Mouse (Mus musculus) bone marrow macrophage, adult 2 months (primary cell): ENCODE data around the gene Retnla. TPM values are rescaled to one million over a fixed set of nuclear protein-coding genes. Genes with fewer than 3 reads are reported as not detected.
"Not testable (repeated sequence)": the region's sequence is repeated elsewhere in the genome, so short reads cannot be mapped to it uniquely, and the experiment has no call there.

Experiments
- H3K27ac ChIP-seq: 2 replicates; pipeline ENCODE4 v1.5.1; 2012; ENCODE audit warnings: low read depth, low read length; ENCODE audit not compliant: insufficient read depth
- H3K4me1 ChIP-seq: 2 replicates; pipeline ENCODE4 v1.6.1; 2012; ENCODE audit warnings: low read length; ENCODE audit not compliant: control insufficient read depth, insufficient read depth
- H3K4me3 ChIP-seq: 2 replicates; pipeline ENCODE4 v1.5.1; 2012; ENCODE audit warnings: mild to moderate bottlenecking, low read length, moderate library complexity; ENCODE audit not compliant: insufficient read depth
- CTCF ChIP-seq: IDR thresholded peaks from 2 replicates; pipeline ENCODE4 v1.5.1; 2012; ENCODE audit warnings: low read depth, mild to moderate bottlenecking, low read length, moderate library complexity
- POLR2A ChIP-seq: IDR thresholded peaks from 2 replicates; pipeline ENCODE4 v1.6.1; 2012; ENCODE audit warnings: mild to moderate bottlenecking, low read depth, low read length, borderline replicate concordance
- polyA plus RNA-seq: library from polyadenylated mRNA; stranded (reverse); fragments of >200 nt; gene quantifications from 2 replicates; pipeline ENCODE4 v1.2.4, GENCODE M21; 2012; ENCODE audit not compliant: missing spikeins, insufficient read depth, insufficient read length

Gene Retnla
- polyA plus RNA-seq, 1 experiment: 1.3 TPM

DNA sequence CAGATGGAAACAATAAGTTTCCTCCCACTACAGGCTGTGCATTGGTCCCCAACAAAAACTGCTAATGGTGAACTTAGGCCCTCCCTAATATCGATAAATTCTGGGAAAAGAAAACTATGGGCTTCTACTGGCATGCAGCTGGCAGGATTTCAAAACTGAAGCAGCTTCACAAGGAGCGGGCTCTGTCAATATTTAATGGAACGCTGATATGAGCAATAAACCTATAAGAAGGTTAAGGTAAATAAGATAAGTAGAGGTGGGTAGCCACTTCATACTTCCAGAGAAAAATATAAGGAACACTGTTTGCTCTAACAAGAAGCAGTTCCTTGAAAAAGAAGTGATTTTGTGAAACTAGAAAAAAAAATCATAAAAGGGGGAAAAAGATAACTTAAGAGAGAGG is 15.9 kb upstream of the Retnla start:
- Histone ChIP-seq H3K4me3 (no peak overlapping the region), H3K27ac (no peak overlapping the region), H3K4me1 (no peaks in the 10 kb centered on the region)
- TF ChIP-seq POLR2A (no peak), CTCF (no peak)

DNA sequence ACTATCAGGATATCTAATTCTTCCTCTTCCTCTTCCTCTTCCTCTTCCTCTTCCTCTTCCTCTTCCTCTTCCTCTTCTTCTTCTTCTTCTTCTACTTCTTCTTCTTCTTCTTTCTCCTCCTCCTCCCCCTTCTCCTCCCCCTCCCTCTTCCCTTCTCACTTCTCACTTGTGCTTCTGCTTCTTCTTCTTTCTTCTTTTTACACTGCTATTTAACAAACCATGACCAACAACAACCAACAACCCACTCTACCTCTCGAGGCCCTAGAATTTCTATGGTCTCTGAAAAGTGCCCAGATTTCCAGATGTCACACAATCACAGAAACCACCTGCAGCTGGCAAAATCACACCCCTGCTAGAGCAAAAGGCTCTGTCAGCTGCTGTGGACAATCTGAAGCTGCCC is 14.7 kb upstream of the Retnla start:
- no peak for TF ChIP-seq POLR2A
- TF ChIP-seq CTCF: no peak
- no peaks in the 10 kb centered on the region for H3K4me1 ChIP-seq
- no peak overlapping the region for H3K4me3 ChIP-seq
- H3K27ac ChIP-seq: no peak overlapping the region

DNA sequence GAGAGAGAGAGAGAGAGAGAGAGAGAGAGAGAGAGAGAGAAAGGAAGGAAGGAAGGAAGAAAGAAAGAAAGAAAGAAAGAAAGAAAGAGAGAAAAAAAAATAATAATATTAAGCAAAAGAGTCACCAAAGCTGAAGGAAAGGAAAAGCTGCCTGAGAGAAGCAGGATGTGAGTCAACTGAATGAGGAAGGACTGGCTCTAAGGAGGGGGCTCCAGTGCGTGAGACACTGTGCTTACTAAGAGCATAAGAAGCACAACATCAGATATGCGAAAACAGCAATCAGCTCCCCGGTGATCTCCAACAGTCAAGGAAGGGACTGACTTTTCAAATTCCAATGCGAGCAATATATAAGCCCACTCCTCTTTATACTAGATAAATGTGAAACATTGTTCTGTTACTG is 13.3 kb upstream of the Retnla start:
- TF ChIP-seq POLR2A (no peak), CTCF (no peak)
- no peaks in the 10 kb centered on the region for H3K4me1 ChIP-seq
- no peak overlapping the region for H3K27ac ChIP-seq
- H3K4me3 ChIP-seq: no peak overlapping the region

DNA sequence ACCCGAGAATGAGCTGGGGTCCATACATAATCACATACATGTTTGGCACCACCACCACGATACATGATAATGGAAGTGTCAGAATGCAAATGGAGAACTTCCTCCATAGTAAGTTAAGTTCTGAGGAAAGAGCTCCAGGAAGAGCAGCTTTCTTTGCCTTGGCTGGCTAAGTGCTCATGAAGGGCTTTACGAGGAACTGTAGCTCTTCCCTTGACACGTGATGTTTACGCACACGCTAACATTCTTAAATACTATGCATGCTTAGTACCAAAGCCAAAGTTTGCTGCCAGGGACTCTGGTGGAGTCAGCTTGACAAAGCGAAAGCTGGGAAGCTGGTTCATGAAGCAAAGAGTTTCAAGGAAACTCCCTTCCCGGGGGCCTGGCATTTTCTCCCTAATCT is 10.3 kb upstream of the Retnla start:
- TF ChIP-seq POLR2A: no peak
- TF ChIP-seq CTCF: no peak
- Histone ChIP-seq H3K4me1 (no peaks in the 10 kb centered on the region), H3K27ac (no peak overlapping the region), H3K4me3 (no peak overlapping the region)

DNA sequence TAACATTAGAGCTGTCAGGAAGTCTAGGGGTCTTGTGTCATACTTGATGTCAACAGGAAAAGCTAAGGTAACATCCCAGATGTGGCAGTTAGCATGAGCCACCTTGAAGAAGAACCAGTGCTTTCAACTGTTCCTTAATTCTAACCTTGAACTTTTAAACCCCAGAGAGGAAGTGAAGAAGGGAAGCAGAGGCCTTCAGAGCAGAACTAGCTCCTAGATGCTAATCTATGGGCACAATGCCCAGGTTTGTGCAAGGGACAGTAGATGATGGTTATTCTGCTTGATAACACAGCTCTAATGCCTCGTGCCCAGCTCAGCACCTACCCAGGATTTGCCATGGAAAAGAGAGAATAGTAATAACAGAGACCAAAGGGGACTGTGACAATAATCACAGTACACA is 8.7 kb upstream of the Retnla start:
- H3K4me1 ChIP-seq, H3K27ac ChIP-seq, H3K4me3 ChIP-seq: not testable (repeated sequence)

DNA sequence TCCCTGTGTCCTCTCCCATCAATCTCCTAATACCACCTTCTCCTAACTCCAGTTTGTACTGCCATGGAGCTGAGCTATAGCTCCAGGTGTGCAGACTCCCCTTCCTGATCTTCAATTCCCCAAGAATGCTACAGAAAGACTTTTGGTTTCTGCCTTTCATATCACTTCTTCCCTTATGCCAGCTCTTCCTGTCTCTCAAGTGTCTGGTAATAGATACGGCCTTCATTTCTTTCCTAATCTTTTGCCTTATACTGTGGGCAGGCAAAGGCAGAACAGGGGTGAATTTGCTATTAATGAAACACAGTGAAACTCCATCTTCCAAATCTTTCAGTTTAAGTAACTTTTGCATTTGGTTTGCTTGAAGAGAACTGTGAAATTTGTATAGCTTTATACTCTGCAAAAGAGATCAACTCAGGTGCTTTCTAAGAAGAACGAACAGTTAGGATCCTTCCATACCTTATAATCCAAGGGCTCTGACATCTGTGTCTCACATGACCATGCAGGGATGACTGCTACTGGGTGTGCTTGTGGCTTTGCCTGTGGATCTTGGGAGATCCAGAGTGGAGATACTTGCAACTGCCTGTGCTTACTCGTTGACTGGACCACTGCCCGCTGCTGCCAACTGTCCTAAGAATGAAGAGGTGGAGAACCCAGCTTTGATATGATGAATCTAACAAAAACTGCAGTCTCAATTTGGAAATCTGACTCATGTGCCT is 1.5 kb downstream of the Retnla start:
- no peak for TF ChIP-seq CTCF
- TF ChIP-seq POLR2A: no peak
- no peaks in the 10 kb centered on the region for H3K4me1 ChIP-seq
- no peak overlapping the region for H3K27ac ChIP-seq
- no peak overlapping the region for H3K4me3 ChIP-seq

DNA sequence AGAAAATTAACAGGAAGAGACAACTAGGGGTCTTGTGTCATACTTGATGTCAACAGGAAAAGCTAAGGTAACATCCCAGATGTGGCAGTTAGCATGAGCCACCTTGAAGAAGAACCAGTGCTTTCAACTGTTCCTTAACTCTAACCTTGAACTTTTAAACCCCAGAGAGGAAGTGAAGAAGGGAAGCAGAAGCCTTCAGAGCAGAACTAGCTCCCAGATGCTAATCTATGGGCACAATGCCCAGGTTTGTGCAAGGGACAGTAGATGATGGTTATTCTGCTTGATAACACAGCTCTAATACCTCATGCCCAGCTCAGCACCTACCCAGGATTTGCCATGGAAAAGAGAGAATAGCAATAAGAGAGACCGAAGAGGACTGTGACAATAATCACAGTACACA is 22.7 kb downstream of the Retnla start:
- not testable (repeated sequence) for H3K27ac ChIP-seq, H3K4me1 ChIP-seq, H3K4me3 ChIP-seq

DNA sequence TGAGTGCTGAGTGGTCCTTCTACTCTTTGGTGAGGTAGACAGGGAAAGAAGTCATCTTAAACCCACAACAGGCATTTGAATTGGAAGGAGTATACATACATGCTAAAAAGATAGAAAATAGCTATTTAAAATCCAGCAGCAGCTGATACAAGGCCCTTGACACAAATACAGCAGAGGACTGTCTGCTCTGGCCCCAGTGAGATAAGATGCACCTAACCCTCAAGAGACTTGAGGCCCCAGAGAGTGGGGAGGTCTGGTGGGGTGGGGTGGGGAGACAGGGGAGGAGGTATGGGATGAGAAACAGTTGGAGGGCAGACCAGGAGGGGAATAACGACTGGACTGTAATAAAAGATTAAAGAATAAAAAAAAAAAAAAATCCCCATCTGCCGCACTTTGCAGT is 25.3 kb downstream of the Retnla start:
- TF ChIP-seq CTCF (no peak), POLR2A (no peak)
- H3K4me1 ChIP-seq: no peaks in the 10 kb centered on the region
- no peak overlapping the region for H3K4me3 ChIP-seq
- H3K27ac ChIP-seq: no peak overlapping the region

DNA sequence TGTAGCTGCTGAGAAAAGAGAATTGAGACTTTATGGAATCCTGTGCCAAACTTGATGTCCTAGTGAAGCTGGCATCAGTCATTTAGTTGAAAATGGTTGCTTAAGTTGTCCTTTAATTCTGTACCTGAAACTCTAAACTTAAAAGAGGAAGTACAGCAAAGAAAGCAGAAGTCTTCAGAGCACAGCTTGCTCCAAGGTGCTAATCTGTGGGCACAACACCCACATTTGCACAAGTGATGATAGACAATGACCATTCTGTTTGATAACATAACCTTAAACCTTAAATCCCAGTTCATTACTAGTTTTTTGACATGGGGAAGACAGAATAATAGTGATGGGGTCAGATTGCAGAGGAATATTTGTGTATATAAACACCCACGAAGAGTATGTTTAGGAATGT is 26.3 kb downstream of the Retnla start:
- no peak for TF ChIP-seq CTCF
- no peak for TF ChIP-seq POLR2A
- Histone ChIP-seq H3K4me3 (no peak overlapping the region), H3K4me1 (no peaks in the 10 kb centered on the region), H3K27ac (no peak overlapping the region)

DNA sequence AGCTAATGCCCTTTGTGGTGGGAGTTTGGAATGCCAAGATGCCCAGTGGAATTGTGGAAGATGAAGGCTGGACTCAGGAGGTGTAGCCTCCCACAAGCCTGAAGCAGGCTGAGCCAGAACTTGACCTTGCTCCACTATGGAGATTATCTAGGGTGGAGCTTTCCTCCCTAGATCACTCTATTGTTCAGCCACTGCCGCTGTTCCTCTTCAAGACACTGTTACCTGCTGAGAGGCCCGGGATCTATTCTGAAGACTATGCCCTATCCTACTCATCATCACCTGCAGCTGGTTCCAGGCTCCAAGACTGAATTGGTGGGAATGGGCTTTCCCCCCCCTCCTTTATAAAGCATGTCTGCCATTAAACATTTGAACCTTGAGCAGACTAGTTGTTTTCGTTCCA is 27.3 kb downstream of the Retnla start:
- Histone ChIP-seq H3K27ac (no peak overlapping the region), H3K4me3 (no peak overlapping the region), H3K4me1 (no peaks in the 10 kb centered on the region)
- TF ChIP-seq POLR2A (no peak), CTCF (no peak)

DNA sequence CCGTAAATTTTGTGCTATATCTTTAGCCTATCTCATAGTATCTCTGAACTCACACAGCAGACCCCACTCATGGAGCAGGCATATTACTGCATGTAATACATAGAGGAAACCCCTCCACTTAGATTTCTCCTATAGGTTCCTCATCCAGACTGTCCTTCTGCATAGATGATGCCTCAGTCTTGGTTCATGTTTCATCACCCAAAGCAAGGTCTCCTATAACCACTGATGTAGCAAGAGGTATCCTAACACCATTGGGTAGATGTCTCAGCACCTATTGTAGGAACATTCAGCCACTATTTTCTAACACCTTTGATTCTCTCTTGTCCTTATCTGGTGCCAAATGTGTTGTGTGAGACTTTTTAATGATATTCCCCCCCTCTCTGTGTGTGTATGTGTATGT is 29.4 kb downstream of the Retnla start:
- no peak overlapping the region for H3K4me3 ChIP-seq
- no peaks in the 10 kb centered on the region for H3K4me1 ChIP-seq
- H3K27ac ChIP-seq: no peak overlapping the region
- no peak for TF ChIP-seq CTCF
- TF ChIP-seq POLR2A: no peak
